Mouse (Mus musculus) urinary bladder, postnatal 4 days (tissue): ENCODE results near the gene Ap5b1.

Experiments used
- DNase-seq, 2 experiments: peaks; one replicate each; pipeline ENCODE4 v3.0.0; 2021 to 2022; ENCODE audit warnings: low spot score in 2 of 2

The Ap5b1 gene

DNA sequence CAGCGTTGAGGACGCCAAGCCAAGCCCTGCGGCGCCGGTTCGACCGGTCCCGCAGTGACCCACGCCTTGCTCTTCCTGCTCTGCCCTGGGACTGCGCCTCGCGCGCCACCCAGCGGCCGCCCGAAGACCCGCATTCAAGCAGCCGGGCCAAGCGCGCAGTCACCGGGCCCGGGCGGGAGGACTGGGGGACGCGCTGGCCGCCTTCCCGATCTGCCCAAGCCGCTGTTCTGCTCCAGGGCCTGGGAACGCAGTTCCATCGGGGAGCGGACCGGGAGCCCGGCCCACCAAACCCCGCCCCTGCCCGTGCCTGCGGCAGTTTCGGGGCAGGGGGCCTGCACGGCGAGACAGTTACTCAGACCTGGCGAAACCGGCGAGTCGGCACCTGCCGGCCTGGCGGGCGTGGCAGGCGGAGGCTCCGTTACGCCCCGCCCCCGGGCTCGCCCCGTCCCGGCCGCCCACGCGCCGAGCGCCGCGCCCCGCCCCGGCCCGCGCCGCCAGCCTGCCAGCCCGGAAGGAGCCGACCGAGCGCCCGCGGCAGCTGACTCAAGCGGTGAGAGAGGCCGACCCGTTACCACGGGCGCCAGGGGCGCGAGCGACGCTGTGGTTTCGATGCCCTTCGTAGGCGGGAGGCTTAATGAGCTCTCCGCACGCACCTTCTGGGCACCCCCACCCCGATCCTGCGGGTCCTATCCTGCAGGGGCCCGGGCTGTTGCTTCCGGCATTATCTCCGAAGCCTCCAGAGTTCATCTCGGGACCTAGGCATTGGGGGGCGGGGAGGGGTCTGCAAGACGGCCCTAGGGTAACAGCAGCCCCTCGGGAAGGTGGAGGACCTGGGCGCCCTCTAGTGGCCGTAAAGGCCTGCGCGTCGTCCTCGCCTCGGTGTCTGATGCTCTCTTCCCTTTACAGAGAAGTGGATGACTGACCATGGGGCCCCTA is at the start of gene Ap5b1:
TSS of gene Ap5b1 (plus strand) at position 492 of the 936 bp plus-strand sequence.
- DNase-seq, result peak; percentile 89 to 90

DNA sequence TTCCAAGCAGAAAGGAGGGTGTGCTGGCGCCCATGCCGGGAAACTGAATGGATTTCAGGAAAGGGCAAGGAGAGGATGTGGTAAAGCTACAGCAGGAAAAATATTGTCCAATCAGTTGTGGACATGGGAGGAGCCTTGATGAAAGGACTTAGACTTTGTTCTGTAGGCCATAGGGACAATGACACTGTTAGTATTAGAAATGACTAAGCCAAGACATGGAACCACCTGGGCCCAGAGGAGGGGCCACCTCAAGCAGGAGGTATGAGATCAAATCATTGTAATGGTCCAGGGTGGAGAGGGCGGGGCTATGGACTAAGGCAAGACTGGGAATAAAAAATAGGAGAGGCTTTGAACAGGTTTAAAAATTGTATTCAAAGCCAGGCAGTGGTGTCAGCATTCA is 49.1 kb upstream of the Ap5b1 start:
- no peak for DNase-seq

DNA sequence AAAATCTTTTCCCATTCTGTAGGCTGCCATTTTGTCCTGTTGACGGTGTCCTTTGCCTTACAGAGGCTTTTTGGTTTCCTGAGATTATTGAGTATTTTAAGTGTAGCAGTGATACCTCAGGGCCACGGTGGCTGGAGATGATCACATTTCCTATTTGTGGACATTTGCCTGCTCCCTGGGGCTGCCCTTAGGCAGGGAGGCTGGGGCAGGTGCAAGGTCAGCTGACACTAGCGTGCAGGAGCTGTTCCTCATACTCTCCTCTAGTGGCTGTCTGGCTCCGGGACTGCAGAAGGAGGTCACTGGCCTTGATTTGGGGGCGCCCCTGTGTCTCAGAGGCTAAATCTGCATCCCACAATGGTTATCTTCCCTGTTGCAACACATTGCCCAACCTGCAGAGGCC is 42.6 kb upstream of the Ap5b1 start:
- DNase-seq, result no peak

DNA sequence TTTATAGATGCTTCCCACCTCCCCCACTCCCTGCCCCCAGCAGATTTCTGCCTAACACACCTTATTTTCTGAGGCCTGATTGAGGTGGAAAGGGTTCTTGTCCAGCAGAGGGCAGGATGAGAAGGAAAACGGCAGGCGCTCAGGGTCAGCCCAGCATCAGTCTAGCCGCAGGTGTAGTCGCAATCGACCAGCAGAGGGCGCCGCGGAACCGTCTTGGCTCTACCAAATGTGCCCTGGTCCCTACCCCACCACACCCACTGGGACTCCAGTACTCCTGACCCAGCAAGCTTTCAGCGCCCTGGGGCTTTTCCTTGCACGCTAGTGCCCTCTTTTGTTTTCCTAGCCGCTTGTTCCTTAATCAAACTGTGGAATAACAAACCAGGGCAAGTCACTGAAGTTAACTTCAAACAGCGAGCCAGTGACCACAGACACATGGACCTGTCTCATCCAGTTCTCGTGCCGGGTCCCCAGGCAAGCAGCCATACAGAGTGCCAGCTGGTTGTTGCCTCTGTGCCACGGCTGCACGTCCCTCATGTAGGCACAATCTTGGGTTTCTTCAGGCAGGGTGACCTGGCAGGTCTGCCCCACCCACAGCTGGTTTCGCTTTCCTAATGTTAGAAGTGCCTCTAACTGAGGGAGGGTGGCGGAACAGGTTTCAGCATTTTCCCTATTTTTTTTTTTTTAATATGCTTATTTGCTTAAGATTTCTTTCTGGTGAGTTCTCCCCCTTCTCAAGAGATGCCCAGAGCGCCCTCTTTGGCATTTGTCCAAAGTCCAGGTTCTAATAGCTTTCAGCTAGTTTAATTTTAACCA is 38.3 kb upstream of the Ap5b1 start:
- peak; percentile 93 to 98 for DNase-seq

DNA sequence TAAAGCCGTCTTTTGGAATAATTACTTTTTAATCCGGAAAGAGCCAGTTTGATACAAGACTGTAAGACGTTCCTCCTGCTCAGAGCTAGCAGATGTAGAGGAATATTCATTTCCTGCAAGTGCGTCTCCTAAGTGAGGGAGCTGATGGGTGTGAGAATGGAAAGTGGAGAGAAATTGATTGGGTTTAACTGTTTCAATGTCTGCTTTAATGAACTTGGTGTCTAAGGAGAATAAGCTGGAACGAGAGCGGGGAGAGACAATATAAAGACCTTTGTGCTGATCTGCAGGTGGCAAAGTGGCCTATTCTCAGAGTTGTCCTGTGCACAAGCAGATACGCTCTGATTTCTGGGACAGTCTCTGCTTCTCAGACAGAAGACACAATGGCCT is 37.7 kb upstream of the Ap5b1 start:
- DNase-seq, result no peak

DNA sequence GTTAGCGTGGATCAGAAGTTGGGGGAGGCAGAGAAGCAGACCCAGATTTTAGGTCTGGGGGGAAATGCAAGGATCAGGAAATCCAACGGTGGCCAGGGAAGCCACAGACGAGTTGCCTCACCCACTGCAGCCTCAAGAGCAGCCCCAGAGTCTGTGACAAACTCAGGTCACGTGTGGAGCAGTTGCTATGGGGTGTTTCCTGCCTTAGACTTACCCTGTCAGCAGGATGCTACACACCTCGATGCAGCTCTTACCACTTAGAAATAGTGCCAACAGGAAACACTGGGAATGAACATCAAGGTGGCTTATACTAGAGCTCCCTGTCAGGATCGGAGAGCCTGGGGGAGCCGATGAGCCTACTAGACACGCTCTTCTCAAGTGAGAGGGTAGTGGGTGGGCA is 35.3 kb upstream of the Ap5b1 start:
- no peak for DNase-seq

DNA sequence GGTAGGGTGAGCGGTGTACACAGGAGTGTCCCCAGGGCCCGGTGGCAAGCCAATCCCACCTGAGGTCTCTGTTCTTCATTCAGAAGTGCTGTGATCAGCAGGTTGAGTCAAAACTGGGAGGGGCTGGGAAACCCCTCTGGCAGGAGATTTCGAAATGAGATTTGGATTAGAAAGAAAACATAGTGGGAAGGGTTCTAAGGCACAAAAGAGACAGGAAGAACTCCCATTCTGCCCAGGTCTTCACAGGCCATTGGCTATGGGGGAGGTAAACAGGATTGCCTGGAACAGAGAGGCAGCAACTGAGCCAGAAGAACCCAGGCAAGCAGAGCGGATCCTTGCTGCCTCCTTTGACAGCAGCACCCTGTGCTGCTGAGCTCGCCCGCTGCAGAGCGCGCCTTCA is 29.0 kb upstream of the Ap5b1 start:
- DNase-seq, result no peak

DNA sequence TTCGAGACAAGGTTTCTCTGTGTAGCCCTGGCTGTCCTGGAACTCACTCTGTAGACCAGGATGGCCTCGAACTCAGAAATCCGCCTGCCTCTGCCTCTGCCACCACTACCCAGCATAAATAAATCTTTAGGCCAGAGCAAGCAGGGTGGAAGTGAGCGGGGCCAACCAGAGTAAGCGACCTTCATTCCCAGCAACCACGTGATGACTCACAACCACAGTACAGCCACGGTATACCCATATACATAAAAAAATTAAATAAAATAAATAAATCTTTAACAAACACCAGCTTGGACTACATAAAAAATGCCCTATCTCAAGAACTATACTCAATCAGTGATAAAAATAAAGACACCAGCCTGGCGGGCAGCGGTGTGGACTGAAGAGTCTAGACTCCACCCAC is 24.5 kb upstream of the Ap5b1 start:
- DNase-seq, result no peak

DNA sequence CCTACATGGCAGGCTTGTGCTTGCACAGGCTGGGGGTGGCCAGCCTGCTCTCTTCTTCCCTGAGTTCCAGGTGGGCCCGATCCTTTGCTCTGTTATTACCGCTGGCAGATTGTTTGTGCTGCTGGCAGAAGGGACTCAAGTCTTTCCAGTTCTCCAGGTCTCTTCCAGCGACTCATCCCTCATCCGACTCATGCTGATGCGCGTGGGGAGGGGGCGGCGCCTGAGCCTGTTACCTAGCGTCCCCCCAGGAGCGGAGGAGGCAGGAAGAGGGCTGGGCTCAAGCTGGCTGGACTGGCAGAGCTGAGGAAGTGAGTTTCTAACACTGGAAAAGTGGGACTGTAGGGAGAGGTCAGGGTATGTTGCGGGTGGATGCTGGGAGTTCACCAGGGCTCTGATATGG is 23.8 kb upstream of the Ap5b1 start:
- no peak for DNase-seq

DNA sequence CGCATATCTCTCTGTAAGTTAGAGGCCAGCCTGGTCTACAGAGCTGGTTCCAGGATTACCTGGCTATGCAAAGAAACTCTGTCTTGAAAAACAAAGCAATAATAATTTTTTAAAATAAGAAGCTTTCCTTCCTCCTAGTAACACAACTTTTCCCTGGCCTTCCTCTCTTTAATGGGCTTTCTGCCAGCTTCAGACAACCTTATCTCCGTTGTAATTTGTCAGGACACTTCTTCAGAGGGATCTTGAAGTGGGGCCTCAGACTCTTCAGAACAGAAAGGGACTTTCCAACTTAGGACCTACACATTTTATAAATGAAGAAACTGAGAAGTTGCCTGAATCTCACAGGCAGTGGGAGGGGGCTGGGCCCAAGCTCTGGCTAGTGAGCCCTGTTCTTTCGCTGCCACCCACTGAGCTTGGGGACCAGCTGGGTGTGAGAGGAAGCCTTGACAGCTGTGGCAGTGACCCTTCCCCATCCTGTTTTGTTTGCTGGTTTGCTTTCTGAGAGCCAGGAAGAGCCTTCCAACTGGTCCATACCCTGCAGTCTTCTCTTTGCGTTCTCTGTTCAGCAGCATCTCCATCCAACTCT is 20.3 kb upstream of the Ap5b1 start:
- no peak for DNase-seq

DNA sequence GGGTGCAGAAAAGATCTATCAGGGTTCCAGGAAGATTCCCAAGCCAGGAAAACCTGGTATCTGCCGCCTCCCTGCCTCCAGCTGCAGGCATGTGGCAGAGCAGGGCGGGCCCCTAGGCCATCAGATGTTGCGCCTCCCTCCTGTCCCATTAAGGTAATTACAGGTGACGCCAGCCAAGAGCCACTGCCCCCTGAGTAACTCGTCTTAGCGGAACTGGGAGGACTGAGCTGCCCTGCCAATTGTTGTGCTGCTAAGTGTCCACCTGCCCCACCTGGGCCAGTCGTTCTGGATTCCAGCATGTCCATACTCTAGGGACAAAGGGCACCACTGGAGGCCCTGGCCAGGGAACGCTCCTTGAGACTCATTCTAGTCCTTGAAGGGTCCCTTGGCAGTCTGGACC is 14.0 kb upstream of the Ap5b1 start:
- DNase-seq, result no peak

DNA sequence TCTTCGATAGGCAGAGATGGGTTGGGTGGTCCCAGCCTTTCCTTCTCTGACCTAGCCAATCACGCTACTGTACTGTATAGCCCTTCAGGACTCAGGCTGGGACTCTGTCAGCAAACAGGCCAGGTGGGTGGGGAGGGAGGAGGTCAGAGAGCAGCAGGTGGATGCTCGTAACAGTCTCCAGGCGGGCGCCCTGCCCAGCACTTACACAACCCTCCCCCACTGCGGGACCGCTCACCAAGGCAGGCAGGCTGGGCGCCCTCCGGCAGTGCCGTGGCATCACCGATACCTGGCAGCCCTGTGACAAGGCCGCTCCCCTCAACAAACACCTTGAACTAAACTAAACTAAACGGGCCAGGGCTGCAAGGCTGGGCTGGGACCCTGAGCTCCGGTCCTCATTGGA is 13.6 kb upstream of the Ap5b1 start:
- DNase-seq, result no peak

DNA sequence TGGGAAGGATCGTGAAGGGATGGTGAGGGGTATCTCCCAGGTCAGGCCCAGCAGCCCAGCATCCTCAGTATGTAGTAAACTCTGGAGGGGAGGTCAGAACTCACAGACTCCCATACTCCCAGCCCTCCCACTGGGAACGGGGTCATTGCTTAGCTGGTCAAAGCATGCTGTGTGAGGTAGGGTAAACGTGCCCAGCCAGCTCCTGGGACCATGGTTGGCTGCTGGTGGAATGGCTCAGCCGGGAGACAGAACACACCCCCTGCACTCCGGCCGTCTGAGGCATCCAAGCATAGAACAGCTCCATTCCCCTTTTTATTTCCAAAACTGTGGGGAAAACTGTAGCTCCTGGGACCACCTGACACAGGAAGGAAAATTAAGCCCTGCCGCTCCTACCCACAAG is 9.7 kb upstream of the Ap5b1 start:
- no peak for DNase-seq

DNA sequence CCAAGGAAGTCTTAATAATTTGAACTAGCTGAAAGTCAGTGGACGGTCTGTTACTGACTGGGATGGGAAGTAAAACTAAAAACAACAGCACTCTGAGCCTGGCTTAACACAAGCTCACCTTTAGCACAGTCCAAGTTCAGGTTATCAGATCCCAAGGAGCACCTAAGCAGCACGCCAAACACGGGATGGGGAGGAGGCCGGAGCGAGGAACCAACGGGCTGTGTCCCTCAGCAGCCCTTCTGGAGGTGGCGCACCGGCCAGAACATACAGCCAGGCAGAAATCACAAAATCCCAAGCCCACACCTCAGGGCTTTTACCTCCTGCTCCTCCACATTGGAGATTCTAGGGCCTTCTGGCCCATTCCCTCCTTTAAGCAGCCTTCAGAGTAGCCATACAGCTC is 9.1 kb upstream of the Ap5b1 start:
- no peak for DNase-seq

DNA sequence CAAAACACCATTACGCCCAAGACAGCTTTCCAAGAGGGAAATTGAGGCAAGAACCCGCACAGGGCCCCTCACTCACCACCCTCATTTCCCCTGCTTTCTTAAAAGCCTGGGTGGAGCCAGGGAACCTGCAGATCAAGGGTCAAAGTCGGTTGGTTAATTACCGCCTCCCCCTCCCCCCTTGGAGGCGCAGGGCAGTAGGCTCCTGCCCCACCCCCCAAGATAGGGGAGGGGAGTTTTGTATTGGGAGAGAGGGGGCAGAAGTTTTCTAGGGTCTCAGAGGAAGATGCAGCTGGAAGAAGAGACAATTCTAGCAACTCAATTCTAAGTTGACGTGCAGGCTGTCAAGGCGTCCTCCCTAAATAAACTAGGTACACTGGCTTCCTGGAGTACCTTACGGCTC is 8.6 kb upstream of the Ap5b1 start:
- no peak for DNase-seq

DNA sequence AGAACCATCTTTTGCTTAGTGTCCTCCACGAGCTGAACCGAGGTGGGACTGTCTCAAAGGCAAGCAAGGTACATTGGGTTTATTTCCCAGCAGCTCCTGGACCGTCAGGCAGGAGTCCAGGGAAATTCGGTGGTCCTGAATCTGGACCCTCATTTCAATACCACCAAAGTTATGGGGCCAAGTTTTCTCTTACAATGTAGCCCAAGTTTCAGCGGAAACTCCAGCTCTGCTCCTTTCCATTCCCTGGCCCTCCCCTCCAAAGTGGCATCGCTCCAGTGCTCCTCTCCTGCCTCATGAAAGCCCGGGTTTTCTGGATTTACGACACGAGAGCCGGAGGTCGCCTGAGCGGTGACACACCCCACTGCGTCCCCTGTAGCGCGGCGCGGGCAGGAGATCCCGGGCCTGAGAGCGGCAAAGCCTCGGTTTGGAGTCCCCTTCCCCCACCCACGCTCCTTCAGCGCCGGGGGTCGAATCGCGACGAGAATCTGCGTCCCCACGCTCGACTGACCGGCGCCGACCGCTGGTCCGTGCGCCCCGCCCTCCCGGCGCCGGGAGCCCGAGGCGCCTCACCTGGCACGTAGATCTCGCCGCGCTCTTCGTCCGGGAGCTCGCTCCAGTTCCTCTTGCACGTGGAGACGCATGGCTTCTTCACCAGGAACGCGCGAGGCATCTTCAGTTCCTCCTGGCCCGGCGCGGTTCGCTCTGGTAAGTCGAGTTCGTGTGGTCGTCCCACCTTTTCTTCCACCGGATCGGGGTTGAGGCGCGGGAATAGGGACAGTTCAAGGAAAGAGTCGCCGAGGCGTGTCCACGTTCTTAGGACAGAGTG is 8.0 kb upstream of the Ap5b1 start:
- no peak for DNase-seq

DNA sequence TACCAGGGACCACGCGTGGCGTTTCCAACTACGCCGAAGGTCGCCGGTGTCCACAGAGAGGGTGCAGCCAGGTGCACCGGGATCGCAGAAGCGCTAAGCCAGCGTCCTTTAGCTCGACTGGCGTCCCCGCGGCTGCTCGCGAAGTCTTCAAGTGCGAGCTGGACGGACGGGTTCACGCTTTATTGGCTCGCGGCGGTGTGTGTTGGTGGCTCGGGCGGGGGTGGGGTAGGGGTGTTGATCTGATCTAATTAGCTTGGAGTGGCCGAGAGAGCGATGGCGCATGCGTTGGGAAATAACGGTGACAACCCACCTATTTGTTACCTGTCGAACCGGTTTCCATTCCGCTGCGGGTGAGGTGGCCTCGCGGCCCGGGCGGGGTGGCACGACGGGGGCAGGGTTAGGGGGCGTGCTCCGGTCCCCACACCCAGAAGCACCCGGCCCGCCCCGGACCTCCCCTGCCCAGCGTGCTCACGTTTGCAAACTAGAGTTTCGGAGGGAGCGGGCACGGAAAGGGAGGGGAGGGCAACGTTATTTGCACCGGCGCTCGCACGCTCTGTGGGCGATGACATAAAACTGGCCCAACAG is 7.3 kb upstream of the Ap5b1 start, which contains the start of gene Ovol1:
TSS of gene Ovol1 (minus strand) at position 190 of the 585 bp plus-strand sequence.
- DNase-seq, result peak; percentile 63 to 70

DNA sequence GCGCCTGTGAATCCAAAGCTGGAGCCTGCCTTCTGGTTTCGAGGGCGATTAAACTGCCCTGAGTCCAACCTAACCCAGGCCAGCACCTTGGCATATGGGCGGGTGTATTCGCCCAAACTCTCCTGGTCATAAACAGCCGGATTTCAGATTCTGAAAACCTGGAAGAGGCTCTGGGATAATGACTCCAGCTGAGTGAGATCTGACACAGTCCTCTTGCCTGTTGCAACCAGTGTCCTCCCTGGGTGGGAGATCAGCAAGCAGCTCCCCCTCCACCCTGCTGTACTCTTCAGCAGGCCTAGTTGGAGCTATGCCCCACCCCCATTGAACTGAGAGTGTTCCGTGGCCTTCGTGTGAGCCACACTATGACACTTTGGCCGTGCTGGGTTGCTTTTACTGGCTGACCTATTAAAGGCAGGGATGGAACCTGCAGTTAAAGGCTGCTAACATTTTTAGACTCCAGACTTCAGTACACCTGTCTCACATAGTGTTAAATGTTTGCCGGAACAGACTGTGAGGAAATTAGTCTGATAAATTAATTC is 6.5 kb upstream of the Ap5b1 start:
- DNase-seq, result no peak

DNA sequence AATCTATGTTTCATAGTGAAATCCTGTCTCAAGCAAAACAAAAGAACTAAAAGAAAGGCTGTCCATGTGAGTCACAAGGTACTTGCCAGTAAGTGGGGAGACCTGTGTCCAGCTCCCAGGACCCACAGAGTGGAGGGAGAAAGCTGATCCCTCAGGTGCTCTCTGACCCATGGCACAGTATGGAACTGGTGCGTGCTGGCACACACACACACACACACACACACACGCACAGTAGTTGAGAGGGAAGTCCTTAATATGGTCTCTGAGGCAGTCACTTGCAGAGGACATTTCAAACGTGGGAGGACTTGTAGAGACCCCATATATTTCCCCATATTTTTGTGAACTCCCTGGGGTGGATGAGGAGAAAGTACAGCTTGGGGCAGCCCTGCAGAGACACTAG is 5.9 kb upstream of the Ap5b1 start:
- no peak for DNase-seq

DNA sequence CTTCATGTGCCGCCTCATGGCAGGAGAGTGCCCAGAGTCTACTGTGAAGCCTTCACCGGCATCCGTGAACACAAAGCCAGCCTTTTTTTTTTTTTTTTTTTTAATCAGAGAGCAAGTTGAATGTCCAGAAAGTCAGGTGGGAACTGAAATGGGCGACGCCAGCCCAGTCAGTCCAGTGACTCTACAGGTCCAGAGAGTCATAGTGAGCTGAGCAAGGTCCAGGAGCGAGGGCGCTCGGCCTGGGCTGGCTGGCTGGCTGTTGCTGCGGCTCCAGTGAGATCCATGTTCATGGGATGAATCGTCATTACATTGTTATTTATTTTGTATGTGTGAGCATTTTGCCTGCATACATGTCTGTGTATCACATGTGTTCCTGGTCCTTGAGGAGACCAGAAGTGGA is 5.0 kb upstream of the Ap5b1 start:
- DNase-seq, result no peak

DNA sequence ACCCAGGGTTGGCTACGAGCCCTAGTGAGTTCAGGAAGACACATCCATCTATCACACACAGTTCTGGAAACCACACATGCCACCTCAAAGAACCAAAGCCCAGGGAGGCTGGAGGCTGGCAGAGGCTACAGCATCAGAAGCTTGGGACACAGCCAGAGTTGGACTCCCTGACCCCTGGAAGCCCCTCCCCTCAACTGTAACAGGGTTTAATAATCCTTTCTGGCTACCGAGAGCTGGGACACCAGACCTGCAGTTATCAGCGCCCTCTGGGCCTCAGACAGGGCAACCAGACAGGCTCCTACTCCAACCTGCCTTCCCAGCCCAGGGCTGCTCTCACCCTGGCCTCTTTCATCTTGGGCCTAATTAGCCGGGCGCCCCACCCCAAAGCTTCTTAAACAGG is 1.5 kb upstream of the Ap5b1 start:
- no peak for DNase-seq
